Mouse (Mus musculus) CD4-positive naive resting alpha-beta T cell, adult 57 days (primary cell): ENCODE measurements around the gene Parl. TPM values are rescaled to one million over a fixed set of nuclear protein-coding genes. Genes with fewer than 3 reads are reported as not detected.

Experiments used
- total RNA-seq: library from RNA; stranded (reverse); gene quantifications from one replicate; pipeline ENCODE4 v1.2.4, GENCODE M21; 2023

Gene Parl
- total RNA-seq = 79.1 TPM

GRCm38 (mm10) chr16:20301770-20302649 lies at the start of gene Parl:
Gene Parl, minus strand, starts transcription at chr16:20302387.

DNA sequence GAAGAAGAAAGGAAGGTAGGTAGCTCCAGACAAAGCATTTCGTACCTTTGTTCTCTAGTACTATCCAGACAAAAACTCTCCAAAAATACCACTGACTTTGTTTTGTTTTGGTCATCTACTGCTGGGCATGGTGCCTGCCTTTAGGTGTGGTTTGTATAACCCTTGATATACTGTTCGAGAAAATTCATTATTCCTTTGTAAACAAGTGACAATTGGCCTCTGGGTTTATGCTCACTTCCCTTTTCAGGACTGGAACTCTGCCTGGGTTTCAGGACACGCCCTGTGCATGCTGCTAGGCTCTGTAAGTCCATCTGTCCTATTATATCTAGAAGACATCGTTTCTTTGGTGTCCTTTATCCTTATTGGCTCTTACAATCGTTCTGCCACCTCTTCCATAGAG lies 23.1 kb upstream of the Parl start, which contains the start of gene Cyp2ab1:
Cyp2ab1 (minus strand) TSS at position 119 of the 400 bp plus-strand sequence.

GRCm38 (mm10) chr16:20240468-20241414 lies 61.4 kb downstream of the Parl start, which contains the start of gene Map6d1:
Gene Map6d1, minus strand, starts transcription at chr16:20241358.

Other genes starting within 250 kb of the Parl start
- gene Klhl24, start 204.8 kb downstream of the Parl start, total RNA-seq = 196 TPM
- gene Yeats2, start 161.3 kb downstream of the Parl start, total RNA-seq = 90.2 TPM
- gene Map6d1, start 61.0 kb downstream of the Parl start, total RNA-seq = not detected
- 0.74 TPM for gene Cyp2ab1, start 23.0 kb upstream of the Parl start, total RNA-seq
- gene Abcc5, start 124.0 kb upstream of the Parl start, total RNA-seq = 55.5 TPM
- 57.6 TPM for gene Eif2b5, start 196.4 kb upstream of the Parl start, total RNA-seq
- 39.1 TPM for gene Dvl3, start 214.6 kb upstream of the Parl start, total RNA-seq
- gene Ap2m1, start 233.1 kb upstream of the Parl start, total RNA-seq = 175 TPM
- 116 TPM for gene Abcf3, start 246.2 kb upstream of the Parl start, total RNA-seq